Mouse (Mus musculus) frontal cortex, postnatal 10 days (tissue): ENCODE measurements at regions not wholly inside any gene's neighbourhood (a gene's known extent, or its start where the extent isn't known, plus 50 kb on each side); places are given as distances from the start of the nearest gene placed in this dataset.

ENCODE experiments used
- DNase-seq, 2 experiments: peaks; one replicate each; pipeline ENCODE4 v3.0.0; 2022; ENCODE audit warnings: low spot score in 2 of 2, mixed read lengths in 1 of 2

DNA sequence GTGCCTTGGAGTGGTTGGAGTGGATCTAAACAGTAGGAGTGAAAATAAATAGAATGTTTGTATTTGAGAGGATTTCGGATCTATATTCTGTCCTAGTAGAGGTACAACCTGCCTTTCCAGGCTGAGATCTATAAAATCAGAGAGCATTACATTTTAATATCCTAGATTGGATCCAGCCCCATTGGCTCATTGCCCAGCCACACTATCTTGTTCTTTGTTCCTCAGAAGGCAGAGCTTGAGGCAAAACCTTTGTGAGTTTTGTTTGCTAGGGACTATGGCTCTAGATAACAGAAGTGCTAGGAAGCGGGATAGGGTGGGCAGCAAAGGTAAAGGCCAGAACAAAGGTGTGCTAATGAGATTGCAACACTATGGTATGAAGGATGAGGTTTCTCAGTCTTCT, 78.7 kb upstream of the Cntln start:
- no peak for DNase-seq

- DNase-seq = no peak
Observed at GRCm38 (mm10) chr4:84793156-84793919, 90.8 kb upstream of the Cntln start.

- peak in 1 of 2 experiments; percentile 17 for DNase-seq
Observed at GRCm38 (mm10) chr4:84786583-84786982, 97.5 kb upstream of the Cntln start.

DNA sequence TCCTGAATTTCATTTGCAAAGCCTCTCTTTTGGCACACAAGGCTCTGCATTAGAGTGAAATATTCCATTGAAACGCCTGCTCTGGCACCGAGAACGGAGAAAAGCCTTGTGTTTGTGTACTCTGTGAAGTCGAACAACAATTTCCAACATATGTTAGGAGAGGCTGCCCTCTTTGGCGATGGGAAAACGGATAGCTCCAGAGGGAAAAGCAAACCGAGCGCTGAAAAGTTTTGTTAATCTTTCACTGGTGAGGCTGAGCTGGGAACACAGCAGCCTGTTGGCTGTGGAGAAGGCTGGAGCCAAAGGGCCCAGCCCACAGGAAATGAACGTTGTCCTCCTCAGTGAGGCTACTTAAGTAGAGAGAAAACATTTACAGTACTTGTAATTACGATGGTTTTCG, 93.1 kb upstream of the Bnc2 start:
- no peak for DNase-seq

DNA sequence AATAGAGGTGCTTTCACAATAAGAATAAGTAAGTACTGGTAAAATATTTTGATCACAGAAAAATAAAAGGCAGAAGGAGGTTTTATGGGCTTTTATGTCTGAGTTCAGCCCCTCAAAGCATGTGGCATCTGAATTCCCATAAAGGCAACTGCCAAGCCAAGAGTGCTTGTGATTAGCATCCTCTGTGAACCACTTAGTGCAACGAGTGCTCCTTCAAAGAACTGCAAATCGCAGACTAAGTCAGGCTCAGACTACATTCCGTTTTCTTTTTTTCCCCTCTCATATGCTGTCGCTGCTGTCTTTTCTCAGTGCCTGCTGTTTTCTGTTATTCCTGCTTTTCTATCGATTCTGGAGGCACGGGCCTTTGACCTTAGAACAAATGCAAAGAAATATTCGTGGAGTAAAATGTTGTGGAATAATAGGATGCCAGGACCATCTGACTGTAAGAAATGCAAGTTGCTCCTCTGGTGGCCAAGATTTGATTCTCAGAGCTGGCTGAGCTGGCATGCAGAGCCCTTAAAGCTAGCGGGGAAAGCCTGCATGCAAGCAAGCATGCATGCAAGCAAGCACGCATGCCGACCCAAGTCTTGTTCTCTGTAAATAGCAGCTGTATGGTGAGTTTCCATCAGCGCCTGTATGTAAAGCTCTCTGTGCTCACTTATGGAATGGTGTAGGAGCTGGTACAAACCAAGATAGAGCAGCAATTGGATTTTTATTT, 91.8 kb upstream of the Bnc2 start:
- DNase-seq = no peak

DNA sequence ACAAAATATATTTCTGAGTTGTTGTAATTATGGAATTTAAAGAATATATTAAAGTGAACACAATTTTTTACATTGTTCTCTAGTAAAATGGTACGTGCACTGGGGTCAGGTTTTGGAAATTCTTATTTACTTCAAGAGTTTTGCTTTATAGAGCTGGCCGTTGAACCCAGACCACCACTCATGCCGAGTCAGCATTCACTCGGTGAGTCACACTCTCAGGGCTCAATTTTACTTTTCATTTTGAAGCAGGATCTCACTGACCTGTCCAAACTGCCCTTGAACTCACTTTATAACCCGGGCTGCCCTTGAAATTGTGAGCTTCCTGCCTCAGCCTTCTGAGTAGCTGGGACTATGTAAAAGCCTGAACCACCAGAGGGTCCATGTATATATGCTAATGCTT, 82.1 kb upstream of the Bnc2 start:
- DNase-seq = no peak

GRCm38 (mm10) chr4:84752613-84753185, 77.6 kb upstream of the Bnc2 start:
- no peak for DNase-seq

DNA sequence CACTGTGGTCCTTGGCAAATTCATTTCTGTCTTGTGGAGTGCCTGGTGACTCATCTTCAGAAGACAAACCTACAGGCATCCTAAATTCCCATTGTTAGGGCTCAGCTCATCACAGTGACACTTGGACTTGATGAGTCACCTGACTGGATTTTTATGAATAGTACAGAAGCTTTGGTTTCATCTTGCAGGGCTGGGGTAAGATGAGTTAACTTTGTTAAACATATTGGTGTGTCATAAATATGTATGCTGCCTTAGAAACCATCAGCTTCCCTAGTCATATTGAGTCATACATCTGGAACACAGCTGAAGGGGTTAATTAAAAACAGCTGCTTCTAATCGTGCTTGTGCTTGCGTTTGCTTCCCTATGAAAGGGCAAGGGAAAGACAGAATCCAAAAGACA, 66.2 kb upstream of the Bnc2 start:
- DNase-seq = no peak

DNA sequence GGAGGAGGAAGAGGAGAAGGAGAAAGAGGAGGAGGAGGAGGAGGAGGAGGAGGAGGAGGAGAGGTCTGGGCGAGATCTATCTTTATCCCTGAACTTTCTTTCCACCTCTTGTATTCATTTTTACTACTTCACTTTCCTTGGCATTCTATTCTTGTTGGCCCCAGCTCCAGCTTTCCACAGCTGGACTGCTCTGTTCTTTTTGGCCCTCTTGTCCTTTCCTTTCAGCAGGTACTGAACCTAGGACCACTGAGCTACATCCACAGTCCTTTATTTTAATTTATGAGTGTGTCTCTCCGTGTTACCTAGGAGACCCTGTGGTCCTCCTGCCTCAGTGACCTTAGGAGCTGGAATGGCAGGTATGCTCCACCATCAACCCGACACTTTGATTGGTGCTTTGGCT, 65.7 kb upstream of the Bnc2 start:
- DNase-seq = no peak
